Mouse (Mus musculus) myocyte (in vitro differentiated cells): ENCODE results near the gene Gm28230.

Experiments
- CEBPB ChIP-seq: IDR thresholded peaks from 2 replicates; pipeline ENCODE4 v1.6.1; 2011; ENCODE audit warnings: mild to moderate bottlenecking, moderate library complexity; ENCODE audit not compliant: poor library complexity, insufficient read depth, severe bottlenecking
- POLR2A ChIP-seq: IDR thresholded peaks from one replicate; pipeline ENCODE4 v1.6.1; 2011; ENCODE audit warnings: low read depth, mild to moderate bottlenecking, control low read depth, moderate library complexity; ENCODE audit not compliant: insufficient read length

DNA sequence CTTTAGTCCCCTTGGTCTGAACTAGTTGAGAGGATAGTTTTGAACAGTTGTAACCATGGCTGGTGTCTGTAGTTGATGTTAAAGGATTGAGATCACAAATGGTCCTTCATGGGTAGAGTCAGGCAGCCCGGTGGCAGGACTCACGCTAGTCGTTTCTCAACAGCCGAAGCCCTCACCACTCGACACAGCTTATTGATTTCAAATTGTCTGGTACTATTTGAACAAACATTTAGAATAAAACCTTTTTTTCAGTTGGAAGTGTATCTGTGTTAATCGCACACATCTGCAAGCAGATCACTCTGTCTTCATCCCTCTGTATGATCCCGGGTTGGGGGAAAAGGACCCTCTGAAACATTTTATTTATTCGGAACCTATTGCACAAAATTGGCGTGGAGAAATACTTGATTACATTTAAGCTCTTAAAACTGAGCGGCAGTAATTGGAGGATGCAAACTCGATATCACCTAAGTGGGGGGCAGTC is 21.2 kb downstream of the Gm28230 start:
- TF ChIP-seq CEBPB (no peak), POLR2A (no peak)
